Mouse (Mus musculus) erythroblast, adult 5-6 weeks (primary cell): ENCODE results near the gene Plcb4. TPM values are rescaled to one million over a fixed set of nuclear protein-coding genes. Genes with fewer than 3 reads are reported as not detected.

Source experiments
- ATAC-seq: replicated peaks from 2 replicates; pipeline ENCODE4 v1.8.0; 2016; ENCODE audit warnings: moderate number of reproducible peaks, mild to moderate bottlenecking, moderate TSS enrichment, inconsistent platforms; ENCODE audit not compliant: poor library complexity, low FRiP score, severe bottlenecking
- total RNA-seq, 2 experiments: library from RNA; stranded (forward) in 1 of 2; stranded (reverse) in 1 of 2; fragments of 150-400 nt in 1 of 2; fragments of 200-764, 138-1000 nt in 1 of 2; gene quantifications; 2 replicates each; pipeline versions ENCODE4 v1.2.3 to v1.2.4; 2015 to 2017; ENCODE audit warnings: low replicate concordance in 2 of 2

Gene Plcb4
- total RNA-seq, 2 experiments from 2014 or later: 3.0 to 11.7 TPM

GRCm38 (mm10) chr2:136058398-136058797 lies 399.6 kb downstream of the Plcb4 start:
- no peak for ATAC-seq

- ATAC-seq: no peak
Measured at GRCm38 (mm10) chr2:136059029-136059669, 400.3 kb downstream of the Plcb4 start.
